9 mouse cellular contexts compared by ENCODE assay signal in genomic region chr6:5633036-5633708, GRCm38 (mm10).
A peak's percentile ranks its signal among the peaks of the same experiment; 100 is the strongest.
DNase-seq lines count a peak whose midpoint lies in the region; ATAC-seq and TF ChIP-seq lines count a peak whose summit lies in the region.
"Had no signal": no experiment of that assay in that cellular context is flagged by ENCODE, and none has a peak within 500 bp of the region (broad histone marks: within the 10 kb centered on the region; RNA-seq: fewer than 3 reads in every experiment).

No protein-coding gene starts in this region.

- H3K27me3 ChIP-seq in heart, embryonic 12.5 days (replicated peaks) = no peaks in the 10 kb centered on the region
- H3K27me3 ChIP-seq in cerebellum, adult 2 months (ENCODE audit: control insufficient read depth, insufficient read depth, low read length) = no peaks in the 10 kb centered on the region; the same call in 1 of the 2 replicates
- H3K27me3 ChIP-seq in midbrain, embryonic 11.5 days (ENCODE audit: control insufficient read depth, insufficient read depth, low read length) = no peaks in the 10 kb centered on the region
- no peaks in the 10 kb centered on the region for H3K27me3 ChIP-seq in splenic B cell, adult 2 months (ENCODE audit: control insufficient read depth, insufficient read depth, low read length, poor library complexity, severe bottlenecking)
- H3K27me3 ChIP-seq: lung, embryonic 15.5 days had no signal

- H3K9me3 ChIP-seq in heart, embryonic 12.5 days (replicated peaks) = 0 out of 2 replicates have a peak, but pooled peaks cover 3% of the 10 kb centered on the region
- no peaks in the 10 kb centered on the region for H3K9me3 ChIP-seq in midbrain, embryonic 11.5 days (ENCODE audit: control insufficient read depth, low read length)
- H3K9me3 ChIP-seq: lung, embryonic 15.5 days had no signal

- no peaks in the 10 kb centered on the region for H3K4me1 ChIP-seq in heart, embryonic 12.5 days (replicated peaks)
- H3K4me1 ChIP-seq in cerebellum, adult 2 months (ENCODE audit: control insufficient read depth, insufficient read depth, low read length) = no peaks in the 10 kb centered on the region
- H3K4me1 ChIP-seq in midbrain, embryonic 11.5 days (ENCODE audit: control insufficient read depth, insufficient read depth, low read length) = no peaks in the 10 kb centered on the region
- H3K4me1 ChIP-seq: lung, embryonic 15.5 days had no signal

- peak; percentile 65 for TF ChIP-seq CTCF in cerebellum, adult 2 months (IDR thresholded peaks at IDR 0.05; ENCODE audit: borderline replicate concordance, insufficient read depth, low read depth, low read length)
- TF ChIP-seq CTCF in left cerebral cortex, adult 2 months (IDR thresholded peaks at IDR 0.05) = peak; percentile 80

- intact Hi-C loops in left cerebral cortex, adult 2 months (cut with DNase I) = no loop called here

- ATAC-seq in heart, embryonic 12.5 days (ENCODE audit: insufficient number of reproducible peaks, low FRiP score) = no peak
- peak; percentile 42; the same call in 1 of the 2 replicates for ATAC-seq in midbrain, embryonic 11.5 days (ENCODE audit: low FRiP score)

- no peak overlapping the region for H3K9ac ChIP-seq in heart, embryonic 12.5 days
- H3K9ac ChIP-seq in midbrain, embryonic 11.5 days (ENCODE audit: low read length) = no peak overlapping the region
- H3K9ac ChIP-seq: lung, embryonic 15.5 days had no signal

- WGBS in heart, embryonic 12.5 days = 22% methylated on average over 10 of the region's 10 CpGs
- WGBS in cerebellum, adult 2 months = 22% methylated on average over 10 of the region's 10 CpGs
- WGBS in midbrain, embryonic 11.5 days = 25% methylated on average over 10 of the region's 10 CpGs

- DNase-seq in heart, adult 11 months = peak; percentile 91
- peak; percentile 55 to 57 for DNase-seq in cerebellum, adult 2 months
- peak; percentile 70 for DNase-seq in forelimb bud, embryonic 11.5 days (ENCODE audit: low read depth, low spot score)
- peak; percentile 39 for DNase-seq in induced T-regulatory cell, adult 2 months (ENCODE audit: low read depth)
- peak; percentile 48 to 59 for DNase-seq in left cerebral cortex, adult 2 months (ENCODE audit: extremely low spot score in 1 of 2, low spot score in 2 of 2)
- peak; percentile 95 for DNase-seq in midbrain, embryonic 11.5 days (ENCODE audit: low spot score, missing footprints)
- peak; percentile 10 for DNase-seq in splenic B cell, adult 2 months (ENCODE audit: low read depth, low spot score)

- TF ChIP-seq POLR2A in cerebellum, adult 2 months (IDR thresholded peaks at IDR 0.05; ENCODE audit: borderline replicate concordance, insufficient read depth, low read length) = no peak

- H3K27ac ChIP-seq in heart, embryonic 12.5 days (ENCODE audit: poor library complexity, severe bottlenecking) = no peak overlapping the region
- no peak overlapping the region for H3K27ac ChIP-seq in cerebellum, adult 2 months (ENCODE audit: insufficient read depth, low read length)
- no peak overlapping the region for H3K27ac ChIP-seq in left cerebral cortex, adult 2 months
- no peak overlapping the region for H3K27ac ChIP-seq in midbrain, embryonic 11.5 days (ENCODE audit: low read depth, low read length)
- H3K27ac ChIP-seq: lung, embryonic 15.5 days had no signal

- H3K36me3 ChIP-seq in heart, embryonic 12.5 days = no peaks in the 10 kb centered on the region
- H3K36me3 ChIP-seq in midbrain, embryonic 11.5 days (ENCODE audit: control insufficient read depth, insufficient read depth, low read length) = no peaks in the 10 kb centered on the region
- H3K36me3 ChIP-seq in splenic B cell, adult 2 months (ENCODE audit: control insufficient read depth, insufficient read depth, low read length, poor library complexity, severe bottlenecking) = no peaks in the 10 kb centered on the region
- H3K36me3 ChIP-seq: lung, embryonic 15.5 days had no signal

- no peak overlapping the region for H3K4me2 ChIP-seq in heart, embryonic 12.5 days
- H3K4me2 ChIP-seq in midbrain, embryonic 11.5 days = no peak overlapping the region
- H3K4me2 ChIP-seq: lung, embryonic 15.5 days had no signal

- no peak overlapping the region for H3K4me3 ChIP-seq in heart, embryonic 12.5 days
- H3K4me3 ChIP-seq in cerebellum, adult 2 months (replicated peaks; ENCODE audit: insufficient read depth, low read depth, low read length) = no peak overlapping the region
- H3K4me3 ChIP-seq in left cerebral cortex, adult 2 months = no peak overlapping the region
- H3K4me3 ChIP-seq in midbrain, embryonic 11.5 days (ENCODE audit: low read depth, low read length) = no peak overlapping the region
- H3K4me3 ChIP-seq: lung, embryonic 15.5 days had no signal

Comparison
In these comparisons a context has a peak if more than half of its experiments do, and no peak if none do; other contexts are left out.
1. DNase-seq: peak in every context shown above with its lines; median percentile 95 in midbrain, embryonic 11.5 days; 91 in heart, adult 11 months; 70 in forelimb bud, embryonic 11.5 days; 56 in cerebellum, adult 2 months; 54 in left cerebral cortex, adult 2 months; 39 in induced T-regulatory cell, adult 2 months; 10 in splenic B cell, adult 2 months.